Mouse (Mus musculus) cerebellum, postnatal 36 days (tissue): Measurements from ENCODE around the gene Naa16.

Experiments
- DNase-seq, 2 experiments: peaks; one replicate each; pipeline ENCODE4 v3.0.0; 2021 to 2022; ENCODE audit warnings: mixed read lengths in 2 of 2

Gene Naa16

GRCm38 (mm10) chr14:79327033-79327432 is 63.5 kb downstream of the Naa16 start:
- DNase-seq: peak; percentile 43 to 62

GRCm38 (mm10) chr14:79324112-79324840 is 66.3 kb downstream of the Naa16 start:
- no peak for DNase-seq

GRCm38 (mm10) chr14:79321881-79322280 is 68.7 kb downstream of the Naa16 start:
- no peak for DNase-seq

GRCm38 (mm10) chr14:79321152-79321551 is 69.4 kb downstream of the Naa16 start:
- DNase-seq: peak in 1 of 2 experiments; percentile 25

- DNase-seq: no peak
Measured at GRCm38 (mm10) chr14:79317602-79318001, 73.0 kb downstream of the Naa16 start.

GRCm38 (mm10) chr14:79315877-79316276 is 74.7 kb downstream of the Naa16 start:
- no peak for DNase-seq

- no peak for DNase-seq
Measured at GRCm38 (mm10) chr14:79314245-79315010, 76.2 kb downstream of the Naa16 start.

- no peak for DNase-seq
Measured at GRCm38 (mm10) chr14:79313439-79314175, 77.0 kb downstream of the Naa16 start.

GRCm38 (mm10) chr14:79312719-79313118 is 77.9 kb downstream of the Naa16 start:
- no peak for DNase-seq

- no peak for DNase-seq
Measured at GRCm38 (mm10) chr14:79311918-79312454, 78.6 kb downstream of the Naa16 start.

- DNase-seq: no peak
Measured at GRCm38 (mm10) chr14:79309115-79309514, 81.5 kb downstream of the Naa16 start.

GRCm38 (mm10) chr14:79308364-79308763 is 82.2 kb downstream of the Naa16 start:
- no peak for DNase-seq

- no peak for DNase-seq
Measured at GRCm38 (mm10) chr14:79307908-79308307, 82.7 kb downstream of the Naa16 start.

GRCm38 (mm10) chr14:79307138-79307537 is 83.4 kb downstream of the Naa16 start:
- DNase-seq: no peak

- no peak for DNase-seq
Measured at GRCm38 (mm10) chr14:79304873-79305464, 85.6 kb downstream of the Naa16 start.

- no peak for DNase-seq
Measured at GRCm38 (mm10) chr14:79303150-79303549, 87.4 kb downstream of the Naa16 start.

- peak; percentile 96 for DNase-seq
Measured at GRCm38 (mm10) chr14:79301466-79301875, 89.1 kb downstream of the Naa16 start, which contains the start of gene Rgcc. Gene Rgcc, minus strand, starts transcription at chr14:79301645.

- peak; percentile 26 to 30 for DNase-seq
Measured at GRCm38 (mm10) chr14:79300641-79301350, 89.8 kb downstream of the Naa16 start.

- no peak for DNase-seq
Measured at GRCm38 (mm10) chr14:79299796-79300195, 90.8 kb downstream of the Naa16 start.

- no peak for DNase-seq
Measured at GRCm38 (mm10) chr14:79299230-79299629, 91.3 kb downstream of the Naa16 start.

GRCm38 (mm10) chr14:79298314-79298992 is 92.1 kb downstream of the Naa16 start:
- DNase-seq: no peak
